Mouse (Mus musculus) activated CD4-positive, CD25-positive, alpha-beta regulatory T cell, adult 9 weeks (primary cell): ENCODE results near the gene Gatad2a. TPM values are rescaled to one million over a fixed set of nuclear protein-coding genes. Genes with fewer than 3 reads are reported as not detected.

ENCODE experiments used
- polyA plus RNA-seq: library from polyadenylated mRNA; unstranded; fragments of 100-300 nt; shearing (Covaris generic); gene quantifications from one replicate; pipeline ENCODE4 v1.2.1, GENCODE M21; 2017

Gatad2a gene
- 24.7 TPM for polyA plus RNA-seq

GRCm38 (mm10) chr8:69995776-69996588 lies at the start of gene Gatad2a:
Gene Gatad2a, minus strand, starts transcription at chr8:69996384.

GRCm38 (mm10) chr8:70042583-70043455 lies 46.6 kb upstream of the Gatad2a start, which contains the start of the genes Mau2 and Sugp1:
Gene Mau2, minus strand, starts transcription at chr8:70042734.
Gene Sugp1, plus strand, starts transcription at chr8:70042813.

GRCm38 (mm10) chr8:69902163-69903062 lies 93.8 kb downstream of the Gatad2a start, which contains the start of the genes Tssk6, Ndufa13 and Yjefn3:
Gene Tssk6, plus strand, starts transcription at chr8:69902184.
Gene Ndufa13, minus strand, starts transcription at chr8:69902558.
Gene Yjefn3, minus strand, starts transcription at chr8:69902712.

GRCm38 (mm10) chr8:69887289-69888243 lies 108.6 kb downstream of the Gatad2a start, which contains the start of gene Cilp2:
Gene Cilp2, minus strand, starts transcription at chr8:69887687.

Other genes starting within 250 kb of the Gatad2a start
- gene Zfp963, start 246.4 kb downstream of the Gatad2a start, polyA plus RNA-seq, result 10.9 TPM
- not detected for gene Gm20422, start 221.5 kb downstream of the Gatad2a start, polyA plus RNA-seq
- gene Atp13a1, start 205.2 kb downstream of the Gatad2a start, polyA plus RNA-seq, result 20.3 TPM
- 33.3 TPM for gene Zfp866, start 205.2 kb downstream of the Gatad2a start, polyA plus RNA-seq
- gene Gmip, start 187.7 kb downstream of the Gatad2a start, polyA plus RNA-seq, result 167 TPM
- 0.61 TPM for gene Lpar2, start 174.0 kb downstream of the Gatad2a start, polyA plus RNA-seq
- gene Pbx4, start 163.9 kb downstream of the Gatad2a start, polyA plus RNA-seq, result 26.4 TPM
- not detected for gene Cilp2, start 108.7 kb downstream of the Gatad2a start, polyA plus RNA-seq
- gene Tssk6, start 94.2 kb downstream of the Gatad2a start, polyA plus RNA-seq, result 1.6 TPM
- 205 TPM for gene Ndufa13, start 93.8 kb downstream of the Gatad2a start, polyA plus RNA-seq
- 1.1 TPM for gene Yjefn3, start 93.7 kb downstream of the Gatad2a start, polyA plus RNA-seq
- gene Mau2, start 46.4 kb upstream of the Gatad2a start, polyA plus RNA-seq, result 41.9 TPM
- 68.9 TPM for gene Sugp1, start 46.4 kb upstream of the Gatad2a start, polyA plus RNA-seq
- 1.3 TPM for gene Tm6sf2, start 76.5 kb upstream of the Gatad2a start, polyA plus RNA-seq
- gene Hapln4, start 87.1 kb upstream of the Gatad2a start, polyA plus RNA-seq, result not detected
- gene Ncan, start 124.5 kb upstream of the Gatad2a start, polyA plus RNA-seq, result not detected
- 54.8 TPM for gene Nr2c2ap, start 134.9 kb upstream of the Gatad2a start, polyA plus RNA-seq
- gene Rfxank, start 142.8 kb upstream of the Gatad2a start, polyA plus RNA-seq, result 41.2 TPM
- gene Borcs8, start 143.1 kb upstream of the Gatad2a start, polyA plus RNA-seq, result 97.8 TPM
- gene Mef2b, start 143.3 kb upstream of the Gatad2a start, polyA plus RNA-seq, result 2.6 TPM
- gene Tmem161a, start 176.0 kb upstream of the Gatad2a start, polyA plus RNA-seq, result 55.6 TPM
- gene Slc25a42, start 215.9 kb upstream of the Gatad2a start, polyA plus RNA-seq, result 13.1 TPM
- gene Sugp2, start 237.8 kb upstream of the Gatad2a start, polyA plus RNA-seq, result 34.8 TPM
- 17.8 TPM for gene Armc6, start 238.1 kb upstream of the Gatad2a start, polyA plus RNA-seq